Mouse (Mus musculus) duodenum, adult 2 months (tissue): ENCODE measurements around the gene Olfr749. TPM values are rescaled to one million over a fixed set of nuclear protein-coding genes. Genes with fewer than 3 reads are reported as not detected.

ENCODE experiments used
- polyA plus RNA-seq: library from polyadenylated mRNA; depleted of rRNA; stranded (reverse); fragments of >200 nt; gene quantifications from 2 replicates; pipeline ENCODE4 v1.2.3, GENCODE M21; 2012; ENCODE audit warnings: low replicate concordance; rRNA removed

Olfr749 gene
- polyA plus RNA-seq, result not detected in 2 replicates

DNA sequence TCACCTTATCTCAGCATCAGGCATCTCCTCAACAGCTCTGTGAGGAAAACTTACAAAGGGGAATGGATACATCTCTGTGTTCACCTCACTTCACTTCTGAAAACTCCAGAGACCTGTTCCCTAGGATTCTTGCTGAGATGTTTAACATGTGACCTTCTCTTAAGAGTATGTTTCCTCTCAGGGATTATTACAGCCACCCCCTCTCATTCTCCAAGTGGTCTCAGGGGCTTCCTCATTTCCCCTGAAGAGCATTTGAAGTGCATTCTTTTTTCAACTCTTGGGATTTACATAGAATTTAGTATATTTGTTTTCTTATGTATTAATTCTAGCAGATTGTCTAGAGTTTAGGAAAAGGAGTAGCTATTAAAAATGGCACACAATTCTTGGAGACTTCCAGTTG is at the start of gene Olfr749:
Gene Olfr749 (minus strand): TSS at position 101 of the 400 bp plus-strand sequence.

DNA sequence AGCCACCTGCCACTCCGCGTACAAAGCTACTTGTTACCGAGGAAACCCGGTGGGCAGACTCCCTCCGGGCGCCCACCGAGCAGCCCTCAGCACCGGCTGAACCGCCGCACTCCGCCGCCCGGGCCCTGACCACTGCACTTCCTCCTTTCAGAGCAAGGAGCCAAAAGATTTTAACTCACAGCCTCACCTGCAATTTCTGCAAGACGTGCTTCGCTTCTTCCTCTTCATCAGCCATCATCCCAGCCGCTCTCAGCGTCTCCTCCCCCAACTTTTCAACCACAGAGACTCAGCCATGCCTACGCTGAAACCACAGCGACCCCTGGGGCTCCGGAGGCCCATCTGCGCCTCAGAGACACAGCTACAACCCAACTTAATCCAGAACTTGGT is 40.4 kb upstream of the Olfr749 start, which contains the start of gene Ttc5:
Gene Ttc5 (minus strand): TSS at position 269 of the 387 bp plus-strand sequence.

DNA sequence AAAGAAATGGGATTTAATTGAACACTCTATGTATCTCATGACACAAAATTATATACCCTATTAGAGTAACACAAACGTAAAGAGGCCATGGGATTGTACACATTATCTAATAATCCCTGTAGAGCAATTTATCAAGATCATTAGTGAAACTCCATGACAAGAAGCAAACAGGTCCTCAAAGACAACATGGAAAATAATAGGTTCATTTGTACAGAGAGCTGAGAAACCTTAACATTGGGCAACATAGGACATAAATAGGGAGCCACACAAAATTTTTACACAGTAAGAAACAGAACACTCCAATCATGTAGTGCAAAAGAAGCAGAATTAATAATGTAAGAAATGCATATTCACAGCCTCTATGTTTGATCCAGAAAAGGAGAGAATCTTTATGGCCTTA is 37.8 kb downstream of the Olfr749 start, which contains the start of gene Olfr748:
Gene Olfr748 (plus strand): TSS at position 301 of the 400 bp plus-strand sequence.

DNA sequence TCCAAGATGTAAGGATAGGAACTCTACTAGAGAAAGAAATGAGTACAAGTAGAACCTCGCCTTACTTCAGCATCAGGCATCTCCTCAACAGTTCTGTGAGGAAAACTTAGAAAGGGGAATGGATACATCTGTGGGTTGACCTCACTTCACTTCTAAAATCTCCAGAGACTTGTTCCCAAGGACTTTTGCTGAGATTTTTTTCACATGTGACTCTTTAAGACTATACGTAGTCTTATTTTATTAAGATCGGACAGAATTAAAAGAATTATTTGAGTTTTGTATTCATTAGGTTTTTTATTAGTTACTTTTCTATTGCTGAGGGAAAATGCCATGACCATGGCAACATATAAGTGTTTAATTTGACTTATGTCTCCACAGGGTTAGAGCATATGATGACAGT is 51.8 kb downstream of the Olfr749 start, which contains the start of gene Olfr747:
Gene Olfr747 (minus strand): TSS at position 101 of the 400 bp plus-strand sequence.

Other genes with a start within 250 kb of the Olfr749 start
- not detected in 2 replicates for gene Olfr742, start 241.5 kb downstream of the Olfr749 start, polyA plus RNA-seq
- gene Olfr743, start 223.3 kb downstream of the Olfr749 start, polyA plus RNA-seq, result not detected in 2 replicates
- not detected in 2 replicates for gene Olfr744, start 130.2 kb downstream of the Olfr749 start, polyA plus RNA-seq
- gene Olfr745, start 105.7 kb downstream of the Olfr749 start, polyA plus RNA-seq, result not detected in 2 replicates
- not detected in 2 replicates for gene Olfr746, start 98.0 kb downstream of the Olfr749 start, polyA plus RNA-seq
- gene Olfr747, start 51.9 kb downstream of the Olfr749 start, polyA plus RNA-seq, result not detected in 2 replicates
- not detected in 2 replicates for gene Olfr748, start 37.7 kb downstream of the Olfr749 start, polyA plus RNA-seq
- 11.4 and 14.5 TPM in 2 replicates for gene Ttc5, start 40.4 kb upstream of the Olfr749 start, polyA plus RNA-seq
- gene Ccnb1ip1, start 62.6 kb upstream of the Olfr749 start, polyA plus RNA-seq, result not detected in 2 replicates
- gene Parp2, start 62.7 kb upstream of the Olfr749 start, polyA plus RNA-seq, result 3.8 and 4.2 TPM in 2 replicates
- 47.0 and 78.2 TPM in 2 replicates for gene Tep1, start 125.5 kb upstream of the Olfr749 start, polyA plus RNA-seq
- 1.1 and 1.4 TPM in 2 replicates for gene Klhl33, start 152.4 kb upstream of the Olfr749 start, polyA plus RNA-seq
- gene Osgep, start 179.8 kb upstream of the Olfr749 start, polyA plus RNA-seq, result 59.8 and 114 TPM in 2 replicates
- gene Apex1, start 179.9 kb upstream of the Olfr749 start, polyA plus RNA-seq, result 9.8 and 11.7 TPM in 2 replicates
- gene Pip4p1, start 185.8 kb upstream of the Olfr749 start, polyA plus RNA-seq, result 51.5 and 99.7 TPM in 2 replicates
- 36.3 and 64.3 TPM in 2 replicates for gene Pnp, start 186.0 kb upstream of the Olfr749 start, polyA plus RNA-seq
- gene Gm49342, start 199.4 kb upstream of the Olfr749 start, polyA plus RNA-seq, result 8.9 TPM in 1 of 2 replicates, not detected in the other
- 22.4 and 57.7 TPM in 2 replicates for gene Pnp2, start 210.9 kb upstream of the Olfr749 start, polyA plus RNA-seq